Comparison of ENCODE assay signal across 14 mouse cellular contexts in the genomic region with DNA sequence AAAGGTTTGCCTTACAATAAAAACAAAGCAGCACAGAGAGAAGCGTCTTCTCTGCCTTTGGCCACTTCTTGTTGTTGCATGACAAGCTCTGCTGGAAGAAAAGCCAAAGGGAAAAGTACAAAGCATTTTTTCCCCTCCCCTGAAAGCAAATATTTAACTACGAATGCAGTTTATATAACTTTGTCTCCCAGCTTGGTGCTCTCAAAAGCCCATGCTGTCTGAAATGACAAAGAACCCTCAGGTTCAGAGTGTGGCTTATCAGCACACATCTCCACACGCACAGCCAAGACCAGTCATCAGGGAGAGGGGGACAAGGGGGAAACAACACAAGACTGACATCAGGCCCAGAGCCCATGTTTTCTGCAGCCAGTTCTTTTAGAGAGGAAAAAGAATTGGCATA. TPM values are rescaled to one million over a fixed set of nuclear protein-coding genes. Genes with fewer than 3 reads are reported as not detected.
DNase-seq lines count a peak whose midpoint lies in the region; ATAC-seq and TF ChIP-seq lines count a peak whose summit lies in the region.
"Had no signal": no experiment of that assay in that cellular context is flagged by ENCODE, and none has a peak within 500 bp of the region (broad histone marks: within the 10 kb centered on the region; RNA-seq: fewer than 3 reads in every experiment).

No protein-coding gene starts in this region.

- no peak overlapping the region for H3K4me2 ChIP-seq in forebrain, postnatal 0 days (ENCODE audit: low read depth)
- H3K4me2 ChIP-seq in forebrain, embryonic 14.5 days (ENCODE audit: low read length): no peak overlapping the region
- 0 out of 2 replicates have a peak overlapping the region, but pooled peaks have one; percentile 14 for H3K4me2 ChIP-seq in lung, postnatal 0 days (replicated peaks; ENCODE audit: low read depth, low read length)
- H3K4me2 ChIP-seq in kidney, postnatal 0 days (ENCODE audit: low read length): peak overlapping the region; percentile 32; the same call in 1 of the 2 replicates
- H3K4me2 ChIP-seq in stomach, embryonic 14.5 days (replicated peaks; ENCODE audit: low read depth, low read length): no peak overlapping the region; the same call in 1 of the 2 replicates
- H3K4me2 ChIP-seq: midbrain, embryonic 13.5 days had no signal

- no peak overlapping the region for H3K27ac ChIP-seq in forebrain, postnatal 0 days (ENCODE audit: low read depth, low read length)
- H3K27ac ChIP-seq in forebrain, embryonic 14.5 days (ENCODE audit: low read depth, low read length): no peak overlapping the region
- peak overlapping the region; percentile 54 for H3K27ac ChIP-seq in lung, postnatal 0 days (ENCODE audit: low read length)
- H3K27ac ChIP-seq in kidney, postnatal 0 days: peak overlapping the region; percentile 86
- peak overlapping the region; percentile 68; the same call in 1 of the 2 replicates for H3K27ac ChIP-seq in stomach, embryonic 14.5 days (ENCODE audit: low read length)
- H3K27ac ChIP-seq: heart, adult 2 months; midbrain, embryonic 13.5 days had no signal

- no peaks in the 10 kb centered on the region for H3K27me3 ChIP-seq in forebrain, postnatal 0 days (ENCODE audit: insufficient read depth, low read length)
- H3K27me3 ChIP-seq in forebrain, embryonic 14.5 days (replicated peaks; ENCODE audit: control insufficient read depth, insufficient read depth, low read length): no peaks in the 10 kb centered on the region
- H3K27me3 ChIP-seq in lung, postnatal 0 days (replicated peaks; ENCODE audit: insufficient read depth, low read length): no peaks in the 10 kb centered on the region
- no peaks in the 10 kb centered on the region for H3K27me3 ChIP-seq in kidney, postnatal 0 days (ENCODE audit: insufficient read depth, low read length)
- H3K27me3 ChIP-seq in stomach, embryonic 14.5 days (ENCODE audit: control insufficient read depth, insufficient read depth, low read length): no peaks in the 10 kb centered on the region
- H3K27me3 ChIP-seq: midbrain, embryonic 13.5 days; Patski had no signal

- no peaks in the 10 kb centered on the region for H3K9me3 ChIP-seq in forebrain, postnatal 0 days (ENCODE audit: low read length)
- H3K9me3 ChIP-seq in forebrain, embryonic 14.5 days (replicated peaks; ENCODE audit: control insufficient read depth, low read length): no peaks in the 10 kb centered on the region
- H3K9me3 ChIP-seq in lung, postnatal 0 days (ENCODE audit: low read length): no peaks in the 10 kb centered on the region
- H3K9me3 ChIP-seq in kidney, postnatal 0 days (replicated peaks; ENCODE audit: low read length): no peaks in the 10 kb centered on the region
- H3K9me3 ChIP-seq in stomach, embryonic 14.5 days (ENCODE audit: control insufficient read depth, low read depth, low read length): no peaks in the 10 kb centered on the region
- H3K9me3 ChIP-seq: midbrain, embryonic 13.5 days had no signal

- no peak overlapping the region for H3K4me3 ChIP-seq in forebrain, postnatal 0 days (ENCODE audit: low read depth, low read length)
- no peak overlapping the region for H3K4me3 ChIP-seq in forebrain, embryonic 14.5 days (ENCODE audit: low read depth, low read length)
- H3K4me3 ChIP-seq in lung, postnatal 0 days (ENCODE audit: low read depth, low read length): no peak overlapping the region
- no peak overlapping the region for H3K4me3 ChIP-seq in kidney, postnatal 0 days (replicated peaks; ENCODE audit: low read depth, low read length)
- H3K4me3 ChIP-seq in stomach, embryonic 14.5 days (ENCODE audit: low read depth, low read length): no peak overlapping the region
- H3K4me3 ChIP-seq: erythroblast, embryonic 14.5 days; heart, adult 2 months; midbrain, embryonic 13.5 days had no signal

- DNase-seq in forebrain, postnatal 0 days: no peak
- DNase-seq in forebrain, embryonic 14.5 days (ENCODE audit: low spot score): no peak
- DNase-seq in lung, postnatal 0 days (ENCODE audit: low spot score): peak; percentile 47
- no peak for DNase-seq in lung, postnatal 36 days
- peak; percentile 74 for DNase-seq in kidney, postnatal 0 days (ENCODE audit: low spot score)
- DNase-seq in spleen, postnatal 10 days (ENCODE audit: low spot score in 2 of 2): no peak
- DNase-seq: adrenal gland, postnatal 25 days; cerebellum, adult 8-10 months; heart, adult 2 months had no signal

- peak; percentile 48; the same call in 1 of the 2 replicates for ATAC-seq in forebrain, postnatal 0 days
- ATAC-seq in forebrain, embryonic 14.5 days: no peak
- peak; percentile 55; the same call in 1 of the 2 replicates for ATAC-seq in lung, postnatal 0 days
- no peak for ATAC-seq in kidney, postnatal 0 days (replicated peaks; ENCODE audit: low FRiP score, low read depth)
- ATAC-seq in stomach, embryonic 14.5 days (ENCODE audit: insufficient number of reproducible peaks, insufficient read depth, low FRiP score, low read depth): no peak
- ATAC-seq in megakaryocyte, adult 5-6 weeks (ENCODE audit: poor library complexity, severe bottlenecking): no peak
- ATAC-seq: midbrain, embryonic 13.5 days; Patski had no signal

- H3K9ac ChIP-seq in forebrain, postnatal 0 days: no peak overlapping the region
- H3K9ac ChIP-seq in forebrain, embryonic 14.5 days (ENCODE audit: low read length): no peak overlapping the region
- no peak overlapping the region for H3K9ac ChIP-seq in lung, postnatal 0 days (replicated peaks; ENCODE audit: low read depth)
- no peak overlapping the region for H3K9ac ChIP-seq in kidney, postnatal 0 days (ENCODE audit: low read depth, low read length)
- no peak overlapping the region for H3K9ac ChIP-seq in stomach, embryonic 14.5 days (replicated peaks; ENCODE audit: low read depth, low read length)
- H3K9ac ChIP-seq: midbrain, embryonic 13.5 days had no signal

- no peaks in the 10 kb centered on the region for H3K4me1 ChIP-seq in forebrain, postnatal 0 days (ENCODE audit: insufficient read depth)
- 0 out of 2 replicates have a peak, but pooled peaks cover 4% of the 10 kb centered on the region for H3K4me1 ChIP-seq in forebrain, embryonic 14.5 days (ENCODE audit: control insufficient read depth, insufficient read depth, low read length)
- peaks cover 19% of the 10 kb centered on the region; the same call in 1 of the 2 replicates for H3K4me1 ChIP-seq in lung, postnatal 0 days (ENCODE audit: insufficient read depth, low read depth, low read length)
- peaks cover 22% of the 10 kb centered on the region for H3K4me1 ChIP-seq in kidney, postnatal 0 days (replicated peaks; ENCODE audit: insufficient read depth, low read length)
- H3K4me1 ChIP-seq in stomach, embryonic 14.5 days (ENCODE audit: control insufficient read depth, insufficient read depth, low read length): peaks cover 27% of the 10 kb centered on the region

- WGBS in forebrain, postnatal 0 days: 44% methylated on average over 3 of the region's 3 CpGs
- WGBS in forebrain, embryonic 14.5 days: 77% methylated on average over 3 of the region's 3 CpGs
- WGBS in lung, postnatal 0 days: 20% methylated on average over 3 of the region's 3 CpGs
- WGBS in kidney, postnatal 0 days: 18% methylated on average over 3 of the region's 3 CpGs
- 22% methylated on average over 3 of the region's 3 CpGs for WGBS in stomach, embryonic 14.5 days

- no peak for TF ChIP-seq CTCF in forebrain, postnatal 0 days (IDR thresholded peaks at IDR 0.05; ENCODE audit: low read depth)
- no peak for TF ChIP-seq CTCF in lung, postnatal 0 days (IDR thresholded peaks at IDR 0.05)
- TF ChIP-seq CTCF in kidney, postnatal 0 days (IDR thresholded peaks at IDR 0.05; ENCODE audit: low read depth): no peak

- no peaks in the 10 kb centered on the region for H3K36me3 ChIP-seq in forebrain, postnatal 0 days (ENCODE audit: insufficient read depth)
- H3K36me3 ChIP-seq in forebrain, embryonic 14.5 days (ENCODE audit: control insufficient read depth, insufficient read depth, low read length): no peaks in the 10 kb centered on the region
- H3K36me3 ChIP-seq in lung, postnatal 0 days (ENCODE audit: insufficient read depth, low read length): no peaks in the 10 kb centered on the region
- H3K36me3 ChIP-seq in kidney, postnatal 0 days (ENCODE audit: insufficient read depth, low read length): no peaks in the 10 kb centered on the region
- no peaks in the 10 kb centered on the region for H3K36me3 ChIP-seq in stomach, embryonic 14.5 days (ENCODE audit: control insufficient read depth, insufficient read depth, low read length)
- H3K36me3 ChIP-seq: midbrain, embryonic 13.5 days had no signal

- no peak for TF ChIP-seq EP300 in lung, postnatal 0 days (IDR thresholded peaks at IDR 0.05)

RNA-seq across cellular contexts. Expression of gene Nbl1, which starts 18.6 kb away (rescaled TPM):
- 41.7 and 57.6 TPM in 2 replicates for total RNA-seq in forebrain, postnatal 0 days (2014; rRNA removed)
- 56.7 and 64.3 TPM in 2 replicates for polyA plus RNA-seq in forebrain, postnatal 0 days (2015; fragmentation: Nextera tagmentation; extraction: Ambion mirVana)
- polyA plus RNA-seq in forebrain, embryonic 14.5 days (2014; fragmentation: Nextera tagmentation; extraction: Ambion mirVana): 22.3 and 29.8 TPM in 2 replicates
- 141 and 151 TPM in 2 replicates for polyA plus RNA-seq in lung, postnatal 0 days (2015; fragmentation: Nextera tagmentation; extraction: Ambion mirVana)
- 34.0 and 39.4 TPM in 2 replicates for polyA plus RNA-seq in kidney, postnatal 0 days (2015; fragmentation: Nextera tagmentation; extraction: Ambion mirVana)
- polyA plus RNA-seq in stomach, embryonic 14.5 days (2014; fragmentation: Nextera tagmentation; extraction: Ambion mirVana): 42.9 and 49.7 TPM in 2 replicates
- total RNA-seq in megakaryocyte, adult 5-6 weeks (2015): not detected in 2 replicates
- total RNA-seq in megakaryocyte, adult 5-6 weeks (2017): 0.15 TPM in 1 of 2 replicates, not detected in the other

RNA-seq across cellular contexts. Expression of gene Minos1, which starts 19.5 kb away (rescaled TPM):
- 17.9 and 19.9 TPM in 2 replicates for total RNA-seq in forebrain, postnatal 0 days (2014; rRNA removed)
- 412 and 532 TPM in 2 replicates for polyA plus RNA-seq in forebrain, postnatal 0 days (2015; fragmentation: Nextera tagmentation; extraction: Ambion mirVana)
- 411 and 472 TPM in 2 replicates for polyA plus RNA-seq in forebrain, embryonic 14.5 days (2014; fragmentation: Nextera tagmentation; extraction: Ambion mirVana)
- polyA plus RNA-seq in lung, postnatal 0 days (2015; fragmentation: Nextera tagmentation; extraction: Ambion mirVana): 474 and 487 TPM in 2 replicates
- 796 and 875 TPM in 2 replicates for polyA plus RNA-seq in kidney, postnatal 0 days (2015; fragmentation: Nextera tagmentation; extraction: Ambion mirVana)
- polyA plus RNA-seq in stomach, embryonic 14.5 days (2014; fragmentation: Nextera tagmentation; extraction: Ambion mirVana): 477 and 482 TPM in 2 replicates
- total RNA-seq in megakaryocyte, adult 5-6 weeks (2015): 318 and 395 TPM in 2 replicates
- total RNA-seq in megakaryocyte, adult 5-6 weeks (2017): 120 and 123 TPM in 2 replicates

RNA-seq across cellular contexts. Expression of gene Htr6, which starts 36.1 kb away (rescaled TPM):
- 1.8 and 4.0 TPM in 2 replicates for total RNA-seq in forebrain, postnatal 0 days (2014; rRNA removed)
- 0.67 TPM in 2 replicates for polyA plus RNA-seq in forebrain, postnatal 0 days (2015; fragmentation: Nextera tagmentation; extraction: Ambion mirVana)
- polyA plus RNA-seq in forebrain, embryonic 14.5 days (2014; fragmentation: Nextera tagmentation; extraction: Ambion mirVana): 0.30 TPM in 2 replicates
- polyA plus RNA-seq in lung, postnatal 0 days (2015; fragmentation: Nextera tagmentation; extraction: Ambion mirVana): not detected in 2 replicates
- 0.12 TPM in 1 of 2 replicates, not detected in the other for polyA plus RNA-seq in kidney, postnatal 0 days (2015; fragmentation: Nextera tagmentation; extraction: Ambion mirVana)
- polyA plus RNA-seq in stomach, embryonic 14.5 days (2014; fragmentation: Nextera tagmentation; extraction: Ambion mirVana): not detected in 2 replicates
- not detected in 2 replicates for total RNA-seq in megakaryocyte, adult 5-6 weeks (2015)
- total RNA-seq in megakaryocyte, adult 5-6 weeks (2017): not detected in 2 replicates
- total RNA-seq: heart, adult 2 months had no signal
- polyA plus RNA-seq: erythroblast, embryonic 14.5 days; heart, adult 2 months had no signal

Comparison
In these comparisons a context has a peak if more than half of its experiments do, and no peak if none do; other contexts are left out.
1. ATAC-seq: peak in forebrain, postnatal 0 days (single experiment) and lung, postnatal 0 days (single experiment); none in forebrain, embryonic 14.5 days (single experiment), kidney, postnatal 0 days (single experiment), stomach, embryonic 14.5 days (single experiment) and megakaryocyte, adult 5-6 weeks (single experiment).
2. DNase-seq: peak in lung, postnatal 0 days (single experiment) and kidney, postnatal 0 days (single experiment); none in forebrain, postnatal 0 days (single experiment), forebrain, embryonic 14.5 days (single experiment), lung, postnatal 36 days (single experiment) and spleen, postnatal 10 days (0 of 2).
3. H3K27ac ChIP-seq: peak in lung, postnatal 0 days (single experiment), kidney, postnatal 0 days (single experiment) and stomach, embryonic 14.5 days (single experiment); none in forebrain, postnatal 0 days (single experiment) and forebrain, embryonic 14.5 days (single experiment).
4. H3K4me2 ChIP-seq: peak in lung, postnatal 0 days (single experiment) and kidney, postnatal 0 days (single experiment); none in forebrain, postnatal 0 days (single experiment), forebrain, embryonic 14.5 days (single experiment) and stomach, embryonic 14.5 days (single experiment).